In genomic region chr3:13247537-13247936, GRCm38 (mm10) we compare ENCODE assay signal across 23 mouse cellular contexts.
DNase-seq lines count a peak whose midpoint lies in the region; ATAC-seq and TF ChIP-seq lines count a peak whose summit lies in the region.
"Had no signal": no experiment of that assay in that cellular context is flagged by ENCODE, and none has a peak within 500 bp of the region (broad histone marks: within the 10 kb centered on the region; RNA-seq: fewer than 3 reads in every experiment).

No protein-coding gene starts in this region.

- no peaks in the 10 kb centered on the region for H3K4me1 ChIP-seq in forebrain, embryonic 15.5 days
- H3K4me1 ChIP-seq in heart, embryonic 10.5 days, result no peaks in the 10 kb centered on the region

- H3K9me3 ChIP-seq in forebrain, embryonic 15.5 days, result no peaks in the 10 kb centered on the region
- H3K9me3 ChIP-seq in heart, embryonic 10.5 days, result no peaks in the 10 kb centered on the region
- H3K9me3 ChIP-seq: G1E had no signal

- TF ChIP-seq CTCF in left cerebral cortex, adult 2 months (IDR thresholded peaks at IDR 0.05), result no peak

- H3K36me3 ChIP-seq in forebrain, embryonic 15.5 days, result no peaks in the 10 kb centered on the region
- no peaks in the 10 kb centered on the region for H3K36me3 ChIP-seq in heart, embryonic 10.5 days
- H3K36me3 ChIP-seq: G1E had no signal

- no peaks in the 10 kb centered on the region for H3K27me3 ChIP-seq in forebrain, embryonic 15.5 days
- H3K27me3 ChIP-seq in heart, embryonic 10.5 days (ENCODE audit: insufficient read depth, poor library complexity, severe bottlenecking), result no peaks in the 10 kb centered on the region
- H3K27me3 ChIP-seq: CH12.LX, Patski had no signal

- no peak overlapping the region for H3K4me3 ChIP-seq in left cerebral cortex, adult 2 months
- no peak overlapping the region for H3K4me3 ChIP-seq in forebrain, embryonic 15.5 days
- H3K4me3 ChIP-seq in heart, embryonic 10.5 days, result no peak overlapping the region

- no peak for DNase-seq in frontal cortex, postnatal 25 days (ENCODE audit: low spot score in 2 of 2)
- DNase-seq in left cerebral cortex, adult 2 months (ENCODE audit: extremely low spot score in 1 of 2, low spot score in 2 of 2), result no peak
- no peak for DNase-seq in left cerebral cortex, adult 11 months (ENCODE audit: low spot score)
- DNase-seq in brain, adult 2 months (ENCODE audit: low read depth, low spot score), result peak; percentile 69
- DNase-seq in telencephalon, adult 2 months (ENCODE audit: low read depth, low spot score), result peak; percentile 71
- no peak for DNase-seq in heart, embryonic 10.5 days (ENCODE audit: low spot score)
- DNase-seq: adrenal gland, adult 2 months; adrenal gland, adult 8-10 months; adrenal gland, postnatal 10 days; adrenal gland, postnatal 14 days; adrenal gland, postnatal 25 days; adrenal gland, postnatal 36 days; B cell, adult 2 months; cerebellum, adult 11 months; cerebellum, adult 11-12 months; cerebellum, adult 18-20 months had no signal

- intact Hi-C loops in left cerebral cortex, adult 2 months (cut with DNase I), result loop anchor here (10.0 kb wide), 3 partner anchors 397 to 617 kb away; no protein-coding TSS in a partner anchor

- no peak overlapping the region for H3K9ac ChIP-seq in forebrain, embryonic 15.5 days (replicated peaks)

- ATAC-seq in frontal cortex, adult (ENCODE audit: low TSS enrichment), result peak; percentile 72
- no peak for ATAC-seq in forebrain, embryonic 15.5 days (replicated peaks)
- ATAC-seq: activated CD4-positive, CD25-positive, alpha-beta regulatory T cell, adult 4 months; CD4-positive, CD25-positive, alpha-beta regulatory T cell, adult 4 months; Patski had no signal

- H3K4me2 ChIP-seq in forebrain, embryonic 15.5 days (replicated peaks), result no peak overlapping the region

- H3K27ac ChIP-seq in left cerebral cortex, adult 2 months, result peak overlapping the region; percentile 59
- H3K27ac ChIP-seq in forebrain, embryonic 15.5 days (replicated peaks), result no peak overlapping the region
- H3K27ac ChIP-seq in heart, embryonic 10.5 days, result no peak overlapping the region

Comparison
In these comparisons a context has a peak if more than half of its experiments do, and no peak if none do; other contexts are left out.
1. DNase-seq: peak in brain, adult 2 months (single experiment) and telencephalon, adult 2 months (single experiment); none in frontal cortex, postnatal 25 days (0 of 2), left cerebral cortex, adult 2 months (0 of 2), left cerebral cortex, adult 11 months (single experiment) and heart, embryonic 10.5 days (single experiment).